In the genomic region with DNA sequence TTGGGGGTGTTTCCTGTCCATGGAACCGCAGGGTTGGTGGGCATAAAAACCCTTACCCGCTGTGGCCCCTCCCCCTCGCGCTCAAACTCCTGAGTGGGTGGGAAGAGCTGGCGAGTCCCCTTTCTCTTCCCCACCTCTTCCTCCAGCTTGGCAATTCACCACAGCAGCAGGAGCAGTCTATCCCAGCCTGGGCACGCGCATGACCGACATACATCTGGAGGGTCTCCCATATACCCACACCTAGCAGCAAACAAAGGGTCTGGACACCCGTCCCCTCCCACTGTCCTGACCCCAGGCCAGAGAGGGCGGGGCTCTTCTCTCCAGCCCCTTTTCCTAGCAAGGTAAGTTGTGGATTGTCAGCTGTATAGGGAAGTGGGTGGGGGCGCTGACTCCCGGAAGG, we compare ENCODE assay signal across 8 mouse cellular contexts. TPM values are rescaled to one million over a fixed set of nuclear protein-coding genes. Genes with fewer than 3 reads are reported as not detected.
DNase-seq lines count a peak whose midpoint lies in the region; ATAC-seq and TF ChIP-seq lines count a peak whose summit lies in the region.

No protein-coding gene starts in this region.

- no peak for DNase-seq in kidney, postnatal 0 days (ENCODE audit: low spot score)
- no peak for DNase-seq in kidney, adult 18-20 months
- no peak for DNase-seq in MN1 (ENCODE audit: low spot score)
- DNase-seq in adrenal gland, adult 2 months: no peak

- WGBS in kidney, postnatal 0 days: 1% methylated on average over 12 of the region's 12 CpGs
- 6% methylated on average over 12 of the region's 12 CpGs for WGBS in embryonic facial prominence, embryonic 13.5 days
- WGBS in hindbrain, embryonic 13.5 days: 2% methylated on average over 12 of the region's 12 CpGs
- 7% methylated on average over 12 of the region's 12 CpGs for WGBS in midbrain, embryonic 13.5 days

- 0 out of 2 replicates have a peak, but pooled peaks have one; percentile 19 for ATAC-seq in kidney, postnatal 0 days (replicated peaks; ENCODE audit: low FRiP score, low read depth)
- ATAC-seq in embryonic facial prominence, embryonic 13.5 days (ENCODE audit: insufficient number of reproducible peaks, insufficient read depth, low FRiP score, low TSS enrichment, low read depth): 0 out of 2 replicates have a peak, but pooled peaks have one; percentile 35
- no peak for ATAC-seq in hindbrain, embryonic 13.5 days (ENCODE audit: low FRiP score)
- no peak for ATAC-seq in midbrain, embryonic 13.5 days
- no peak for ATAC-seq in monocyte, adult 5-6 weeks (replicated peaks; ENCODE audit: insufficient number of reproducible peaks, low FRiP score, low TSS enrichment, poor library complexity, severe bottlenecking)

- H3K36me3 ChIP-seq in kidney, postnatal 0 days (ENCODE audit: insufficient read depth, low read length): no peaks in the 10 kb centered on the region
- H3K36me3 ChIP-seq in embryonic facial prominence, embryonic 13.5 days: no peaks in the 10 kb centered on the region
- no peaks in the 10 kb centered on the region for H3K36me3 ChIP-seq in hindbrain, embryonic 13.5 days
- no peaks in the 10 kb centered on the region for H3K36me3 ChIP-seq in midbrain, embryonic 13.5 days

- peak overlapping the region; percentile 80 for H3K4me2 ChIP-seq in kidney, postnatal 0 days (ENCODE audit: low read length)
- peak overlapping the region; percentile 91 for H3K4me2 ChIP-seq in embryonic facial prominence, embryonic 13.5 days
- H3K4me2 ChIP-seq in hindbrain, embryonic 13.5 days: peak overlapping the region; percentile 50
- peak overlapping the region; percentile 42 for H3K4me2 ChIP-seq in midbrain, embryonic 13.5 days (replicated peaks)

- no peaks in the 10 kb centered on the region for H3K9me3 ChIP-seq in kidney, postnatal 0 days (replicated peaks; ENCODE audit: low read length)
- H3K9me3 ChIP-seq in embryonic facial prominence, embryonic 13.5 days: no peaks in the 10 kb centered on the region
- H3K9me3 ChIP-seq in hindbrain, embryonic 13.5 days: no peaks in the 10 kb centered on the region
- no peaks in the 10 kb centered on the region for H3K9me3 ChIP-seq in midbrain, embryonic 13.5 days

- TF ChIP-seq CTCF in kidney, postnatal 0 days (IDR thresholded peaks at IDR 0.05; ENCODE audit: low read depth): no peak

- H3K4me1 ChIP-seq in kidney, postnatal 0 days (replicated peaks; ENCODE audit: insufficient read depth, low read length): peaks cover 14% of the 10 kb centered on the region; the same call in 1 of the 2 replicates
- H3K4me1 ChIP-seq in embryonic facial prominence, embryonic 13.5 days: peaks cover 36% of the 10 kb centered on the region
- H3K4me1 ChIP-seq in hindbrain, embryonic 13.5 days (replicated peaks): peaks cover 23% of the 10 kb centered on the region
- H3K4me1 ChIP-seq in midbrain, embryonic 13.5 days (replicated peaks): peaks cover 27% of the 10 kb centered on the region

- H3K27ac ChIP-seq in kidney, postnatal 0 days: peak overlapping the region; percentile 37
- peak overlapping the region; percentile 74 for H3K27ac ChIP-seq in embryonic facial prominence, embryonic 13.5 days
- H3K27ac ChIP-seq in hindbrain, embryonic 13.5 days: no peak overlapping the region
- H3K27ac ChIP-seq in midbrain, embryonic 13.5 days: no peak overlapping the region

- peak overlapping the region; percentile 31 for H3K4me3 ChIP-seq in kidney, postnatal 0 days (replicated peaks; ENCODE audit: low read depth, low read length)
- peak overlapping the region; percentile 48 for H3K4me3 ChIP-seq in embryonic facial prominence, embryonic 13.5 days
- H3K4me3 ChIP-seq in hindbrain, embryonic 13.5 days: peak overlapping the region; percentile 25
- H3K4me3 ChIP-seq in midbrain, embryonic 13.5 days (replicated peaks): peak overlapping the region; percentile 14; the same call in 1 of the 2 replicates

- peak overlapping the region; percentile 57 for H3K9ac ChIP-seq in kidney, postnatal 0 days (ENCODE audit: low read depth, low read length)
- H3K9ac ChIP-seq in embryonic facial prominence, embryonic 13.5 days: peak overlapping the region; percentile 67
- H3K9ac ChIP-seq in hindbrain, embryonic 13.5 days: peak overlapping the region; percentile 49
- H3K9ac ChIP-seq in midbrain, embryonic 13.5 days (replicated peaks): 0 out of 2 replicates have a peak overlapping the region, but pooled peaks have one; percentile 28

- no peaks in the 10 kb centered on the region for H3K27me3 ChIP-seq in kidney, postnatal 0 days (ENCODE audit: insufficient read depth, low read length)
- H3K27me3 ChIP-seq in embryonic facial prominence, embryonic 13.5 days: no peaks in the 10 kb centered on the region
- H3K27me3 ChIP-seq in hindbrain, embryonic 13.5 days: peaks cover 19% of the 10 kb centered on the region
- peaks cover 15% of the 10 kb centered on the region for H3K27me3 ChIP-seq in midbrain, embryonic 13.5 days

RNA-seq across cellular contexts. Expression of a gene that starts 3.5 kb away (rescaled TPM):
- polyA plus RNA-seq in kidney, postnatal 0 days (2015; fragmentation: Nextera tagmentation; extraction: Ambion mirVana): 256 and 271 TPM in 2 replicates
- polyA plus RNA-seq in embryonic facial prominence, embryonic 13.5 days (2015; fragmentation: Nextera tagmentation; extraction: Ambion mirVana): 328 and 359 TPM in 2 replicates
- 221 and 223 TPM in 2 replicates for polyA plus RNA-seq in hindbrain, embryonic 13.5 days (2015; fragmentation: Nextera tagmentation; extraction: Ambion mirVana)
- polyA plus RNA-seq in midbrain, embryonic 13.5 days (2015; fragmentation: Nextera tagmentation; extraction: Ambion mirVana): 233 TPM in 2 replicates
- total RNA-seq in monocyte, adult 5-6 weeks (2017): 174 to 287 TPM (median 193 TPM) in 3 replicates
- 100 to 1,000 TPM; 179 to 202 TPM for total RNA-seq in adrenal gland, adult 2 months (2021)
- 58.3 and 59.0 TPM in 2 replicates for polyA plus RNA-seq in adrenal gland, adult 2 months (2012; rRNA removed)

RNA-seq across cellular contexts. Expression of a gene that starts 12.2 kb away (rescaled TPM):
- polyA plus RNA-seq in kidney, postnatal 0 days (2015; fragmentation: Nextera tagmentation; extraction: Ambion mirVana): 8.2 and 8.3 TPM in 2 replicates
- 4.9 and 6.1 TPM in 2 replicates for polyA plus RNA-seq in embryonic facial prominence, embryonic 13.5 days (2015; fragmentation: Nextera tagmentation; extraction: Ambion mirVana)
- 17.6 and 18.8 TPM in 2 replicates for polyA plus RNA-seq in hindbrain, embryonic 13.5 days (2015; fragmentation: Nextera tagmentation; extraction: Ambion mirVana)
- 20.1 and 20.2 TPM in 2 replicates for polyA plus RNA-seq in midbrain, embryonic 13.5 days (2015; fragmentation: Nextera tagmentation; extraction: Ambion mirVana)
- 2.1 to 5.6 TPM (median 2.5 TPM) in 3 replicates for total RNA-seq in monocyte, adult 5-6 weeks (2017)
- 10 to 100 TPM in 1 of 2 experiments, 1 to 10 TPM in 1; 8.8 to 17.7 TPM for total RNA-seq in adrenal gland, adult 2 months (2021)
- 13.2 and 15.6 TPM in 2 replicates for polyA plus RNA-seq in adrenal gland, adult 2 months (2012; rRNA removed)

RNA-seq across cellular contexts. Expression of a gene that starts 22.3 kb away (rescaled TPM):
- 8.6 and 9.4 TPM in 2 replicates for polyA plus RNA-seq in kidney, postnatal 0 days (2015; fragmentation: Nextera tagmentation; extraction: Ambion mirVana)
- polyA plus RNA-seq in embryonic facial prominence, embryonic 13.5 days (2015; fragmentation: Nextera tagmentation; extraction: Ambion mirVana): 14.1 and 14.4 TPM in 2 replicates
- 12.4 and 12.8 TPM in 2 replicates for polyA plus RNA-seq in hindbrain, embryonic 13.5 days (2015; fragmentation: Nextera tagmentation; extraction: Ambion mirVana)
- polyA plus RNA-seq in midbrain, embryonic 13.5 days (2015; fragmentation: Nextera tagmentation; extraction: Ambion mirVana): 11.5 and 12.2 TPM in 2 replicates
- total RNA-seq in monocyte, adult 5-6 weeks (2017): 38.4 to 87.0 TPM (median 42.5 TPM) in 3 replicates
- 10 to 100 TPM; 12.7 to 14.6 TPM for total RNA-seq in adrenal gland, adult 2 months (2021)
- 23.5 and 25.8 TPM in 2 replicates for polyA plus RNA-seq in adrenal gland, adult 2 months (2012; rRNA removed)

Comparison
In these comparisons a context has a peak if more than half of its experiments do, and no peak if none do; other contexts are left out.
1. ATAC-seq: peak in kidney, postnatal 0 days (single experiment) and embryonic facial prominence, embryonic 13.5 days (single experiment); none in hindbrain, embryonic 13.5 days (single experiment), midbrain, embryonic 13.5 days (single experiment) and monocyte, adult 5-6 weeks (single experiment).
2. H3K27ac ChIP-seq: peak in kidney, postnatal 0 days (single experiment) and embryonic facial prominence, embryonic 13.5 days (single experiment); none in hindbrain, embryonic 13.5 days (single experiment) and midbrain, embryonic 13.5 days (single experiment).
3. Peak in every context shown above with its lines, with median percentiles within 50 percentile points of each other: H3K4me2 ChIP-seq, H3K4me3 ChIP-seq and H3K9ac ChIP-seq.